Mouse (Mus musculus): Measurements from ENCODE around the gene Dctn3.
"Not testable (repeated sequence)": the region's sequence is repeated elsewhere in the genome, so short reads cannot be mapped to it uniquely, and the experiment has no call there.

The Dctn3 gene
- long read RNA-seq, experiment 1, transcript Dctn3-201 (7 exons, 973 nt) = major isoform, 195 of 204 reads
- long read RNA-seq, experiment 1, partial matches to known transcripts = 4 of 204 reads
- long read RNA-seq, experiment 1, other reads (novel, unspliced or antisense) = 5 of 204 reads
- long read RNA-seq, experiment 2, transcript Dctn3-201 (7 exons, 973 nt) = major isoform, 259 of 269 reads
- long read RNA-seq, experiment 2, partial matches to known transcripts = 2 of 269 reads
- long read RNA-seq, experiment 2, other reads (novel, unspliced or antisense) = 7 of 269 reads

GRCm38 (mm10) chr4:41722918-41723351 lies at the start of gene Dctn3:
TSS of gene Dctn3 (minus strand) at chr4:41723170.
- intact Hi-C loops (cut with DNase I) = no loop called here

DNA sequence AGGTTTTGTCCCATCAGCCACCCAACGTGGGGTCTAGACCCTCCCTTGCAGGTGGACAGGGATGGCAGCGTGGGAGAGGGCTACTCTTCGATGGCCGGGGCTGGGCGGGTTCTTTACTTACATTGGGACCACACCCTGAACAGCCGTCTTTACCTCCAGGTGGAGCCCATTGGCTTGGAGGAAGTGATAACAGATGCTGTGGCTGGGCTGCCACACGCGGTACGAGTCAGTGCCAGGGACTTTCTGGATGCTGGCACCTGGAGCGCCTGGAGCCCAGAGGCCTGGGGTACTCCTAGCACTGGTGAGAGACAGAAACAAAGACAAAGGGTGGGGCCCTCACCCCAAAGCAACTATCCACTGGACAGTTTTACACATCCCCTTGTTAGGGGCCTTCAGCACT lies 44.3 kb upstream of the Dctn3 start:
- intact Hi-C loops (cut with DNase I) = not testable (repeated sequence)

DNA sequence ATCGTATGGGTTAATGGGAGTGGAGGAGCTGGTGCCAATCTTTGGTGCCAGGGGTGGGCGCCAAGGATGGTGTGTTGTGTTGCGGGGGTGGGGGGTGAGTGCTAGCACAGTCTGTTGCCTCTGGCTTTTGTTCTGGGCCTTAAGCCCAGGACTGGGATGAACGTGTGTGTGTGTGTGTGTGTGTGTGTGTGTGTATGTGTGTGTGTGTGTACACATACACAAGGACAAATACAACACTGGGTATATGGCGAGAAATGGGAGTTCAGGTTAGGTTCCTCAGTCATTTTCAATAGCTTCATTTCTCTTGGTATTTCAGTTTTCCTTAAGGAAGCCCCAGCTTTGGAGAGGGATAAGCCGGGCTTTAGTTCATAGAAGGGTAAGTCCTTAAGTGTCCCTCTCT lies 40.2 kb upstream of the Dctn3 start:
- intact Hi-C loops (cut with DNase I) = not testable (repeated sequence)

DNA sequence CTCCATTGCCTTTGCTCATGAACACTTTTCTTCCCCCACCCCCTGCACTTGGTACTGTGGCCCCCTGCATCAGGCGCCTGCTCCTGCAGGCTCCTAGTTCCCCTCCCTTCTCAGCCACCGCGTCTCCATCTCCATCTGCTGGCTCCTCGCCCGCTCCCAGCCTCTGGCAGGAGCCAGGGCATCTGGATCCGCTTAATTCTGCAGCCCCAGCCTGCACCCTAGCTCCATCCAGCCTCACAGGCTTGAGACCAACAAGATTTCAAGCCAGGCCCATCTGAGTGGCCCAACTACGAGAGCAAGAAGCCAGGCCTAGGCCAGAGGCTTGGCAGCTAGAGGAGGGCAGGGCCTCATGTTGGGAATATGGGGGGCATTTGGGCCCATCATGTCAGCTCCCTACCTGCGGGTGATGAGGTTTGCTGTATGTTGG lies 39.7 kb upstream of the Dctn3 start:
- intact Hi-C loops (cut with DNase I) = not testable (repeated sequence)

GRCm38 (mm10) chr4:41762099-41762687 lies 39.2 kb upstream of the Dctn3 start:
- intact Hi-C loops (cut with DNase I) = no loop called here

DNA sequence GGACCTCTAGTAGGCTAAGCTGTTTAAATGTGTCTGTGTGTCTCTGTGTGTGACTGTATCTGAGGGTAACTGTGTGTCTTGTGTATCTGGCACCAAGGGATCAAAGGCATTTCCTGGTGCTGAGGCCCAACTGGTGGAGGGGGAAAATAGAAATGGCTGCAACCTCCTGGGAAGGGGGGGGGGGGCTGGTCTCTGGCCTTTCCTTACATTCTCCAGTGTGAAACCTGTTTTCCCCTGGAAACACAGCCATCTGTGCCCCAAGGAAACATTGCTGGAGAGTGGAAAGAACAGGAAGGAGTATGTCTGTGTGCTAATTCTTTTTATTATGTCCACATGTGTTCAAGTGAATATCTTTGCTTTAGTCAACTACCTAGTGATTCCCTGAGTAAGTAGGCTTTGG lies 38.7 kb upstream of the Dctn3 start:
- intact Hi-C loops (cut with DNase I) = no loop called here

- intact Hi-C loops (cut with DNase I) = no loop called here
These were observed 37.9 kb upstream of the Dctn3 start for GRCm38 (mm10) chr4:41760911-41761310.

DNA sequence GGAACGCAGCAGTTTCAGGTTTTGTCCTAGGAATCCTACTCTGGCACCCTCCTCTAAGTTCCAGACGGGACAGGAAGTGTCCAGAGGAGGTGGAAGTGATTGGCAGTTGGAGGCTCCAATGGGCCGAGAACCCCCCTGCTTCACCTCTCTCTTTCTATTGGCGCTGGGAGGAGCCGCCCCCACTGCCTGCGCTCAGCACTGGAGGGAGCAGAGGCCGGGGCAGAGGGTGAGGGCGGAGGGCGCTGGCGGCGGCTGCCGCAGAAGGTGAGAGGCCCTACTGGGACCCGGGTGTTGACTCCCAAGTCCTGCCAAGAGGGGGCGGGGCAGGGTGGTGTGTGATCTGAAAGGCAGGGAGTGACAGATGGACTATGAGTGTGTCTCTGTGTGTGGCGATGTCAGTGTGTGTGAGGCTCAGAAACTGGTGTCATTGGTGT lies 37.3 kb upstream of the Dctn3 start:
- intact Hi-C loops (cut with DNase I) = no loop called here

- intact Hi-C loops (cut with DNase I) = no loop called here
These were observed 36.8 kb upstream of the Dctn3 start for GRCm38 (mm10) chr4:41759656-41760287.

DNA sequence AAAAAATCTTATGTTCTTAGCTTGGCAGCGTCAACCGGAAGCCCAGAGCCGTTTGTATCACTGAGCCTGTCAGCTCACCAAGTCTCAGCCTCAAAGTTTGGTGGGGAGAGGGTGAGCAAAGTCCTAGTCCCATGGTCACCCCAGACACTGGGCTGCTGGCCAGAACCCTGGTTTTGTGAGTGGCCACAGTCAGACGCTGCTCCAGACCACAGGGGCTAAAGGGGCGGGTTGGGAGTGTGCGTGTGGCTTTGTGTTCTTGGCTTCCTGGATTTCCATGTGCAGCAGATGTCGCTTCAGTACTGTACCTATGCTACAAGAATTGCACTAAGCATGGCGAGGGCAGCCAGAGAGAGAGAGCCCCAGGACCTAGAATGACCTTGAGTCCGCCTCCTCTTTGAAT lies 36.2 kb upstream of the Dctn3 start:
- intact Hi-C loops (cut with DNase I) = no loop called here

GRCm38 (mm10) chr4:41758701-41759100 lies 35.7 kb upstream of the Dctn3 start:
- intact Hi-C loops (cut with DNase I) = no loop called here

GRCm38 (mm10) chr4:41758021-41758420 lies 35.1 kb upstream of the Dctn3 start:
- intact Hi-C loops (cut with DNase I) = no loop called here

GRCm38 (mm10) chr4:41757321-41757720 lies 34.4 kb upstream of the Dctn3 start:
- intact Hi-C loops (cut with DNase I) = no loop called here

- intact Hi-C loops (cut with DNase I) = no loop called here
These were observed 33.5 kb upstream of the Dctn3 start for GRCm38 (mm10) chr4:41756440-41756839.

GRCm38 (mm10) chr4:41755338-41756305 lies 32.7 kb upstream of the Dctn3 start, which contains the start of gene Sigmar1:
TSS of gene Sigmar1 (minus strand) at chr4:41756157.
- intact Hi-C loops (cut with DNase I) = no loop called here

DNA sequence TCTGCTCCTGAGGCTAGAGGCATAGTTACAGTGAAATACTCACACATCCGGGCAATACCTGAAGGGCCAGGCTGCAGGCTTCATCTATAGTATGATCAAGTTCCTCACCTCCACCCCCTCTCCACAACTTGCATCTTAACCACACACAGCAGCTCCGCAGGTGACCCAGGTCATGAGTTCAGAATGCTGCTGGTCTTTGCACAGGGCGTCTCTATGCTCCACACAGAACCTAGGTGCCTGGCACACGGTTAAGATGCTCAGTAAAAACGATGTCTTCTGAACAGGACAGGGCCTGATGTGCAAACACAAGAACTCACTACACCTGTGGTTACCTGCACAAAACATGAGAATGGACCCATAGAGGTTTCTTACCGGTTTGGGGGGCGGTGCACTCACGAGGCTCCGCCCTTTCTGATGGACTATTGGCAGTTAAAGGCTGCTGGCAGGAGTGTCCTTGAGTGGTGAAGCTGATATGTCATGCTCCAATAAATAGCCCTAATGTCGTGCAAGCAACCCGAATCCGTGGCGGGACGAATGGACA lies 31.9 kb upstream of the Dctn3 start, which contains the start of gene Galt:
Gene Galt, plus strand, starts transcription at position 432 of the 541 bp plus-strand sequence.
- intact Hi-C loops (cut with DNase I) = no loop called here

DNA sequence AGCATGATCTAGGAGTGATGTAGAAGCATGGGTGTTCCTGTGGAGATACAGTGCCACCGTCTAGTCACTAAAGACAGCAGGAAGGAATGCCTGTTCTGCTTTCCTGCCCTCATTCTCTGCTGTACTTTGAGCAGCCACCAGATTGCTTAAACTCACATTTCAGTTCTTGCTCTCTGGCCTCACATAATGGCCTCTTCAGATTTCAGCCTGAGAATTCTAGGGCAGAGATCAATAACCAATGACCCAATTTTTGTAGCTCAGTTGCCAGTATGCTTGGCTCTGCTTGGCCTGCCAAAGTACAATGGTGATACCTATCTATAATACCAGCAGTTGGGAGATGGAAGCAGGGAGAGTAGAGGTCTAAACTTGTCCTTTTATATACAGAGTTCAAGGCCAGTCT lies 22.1 kb upstream of the Dctn3 start:
- intact Hi-C loops (cut with DNase I) = no loop called here

GRCm38 (mm10) chr4:41744131-41744530 lies 21.2 kb upstream of the Dctn3 start:
- intact Hi-C loops (cut with DNase I) = no loop called here

- intact Hi-C loops (cut with DNase I) = no loop called here
These were observed 18.2 kb upstream of the Dctn3 start for GRCm38 (mm10) chr4:41741158-41741560.

GRCm38 (mm10) chr4:41740380-41741157 lies 17.6 kb upstream of the Dctn3 start:
- intact Hi-C loops (cut with DNase I) = no loop called here
